Mouse (Mus musculus): ENCODE data around the gene Plp2. TPM values are rescaled to one million over a fixed set of nuclear protein-coding genes. Genes with fewer than 3 reads are reported as not detected.

Gene Plp2
- polyA plus RNA-seq, 2 experiments = 196 to 201 TPM

DNA sequence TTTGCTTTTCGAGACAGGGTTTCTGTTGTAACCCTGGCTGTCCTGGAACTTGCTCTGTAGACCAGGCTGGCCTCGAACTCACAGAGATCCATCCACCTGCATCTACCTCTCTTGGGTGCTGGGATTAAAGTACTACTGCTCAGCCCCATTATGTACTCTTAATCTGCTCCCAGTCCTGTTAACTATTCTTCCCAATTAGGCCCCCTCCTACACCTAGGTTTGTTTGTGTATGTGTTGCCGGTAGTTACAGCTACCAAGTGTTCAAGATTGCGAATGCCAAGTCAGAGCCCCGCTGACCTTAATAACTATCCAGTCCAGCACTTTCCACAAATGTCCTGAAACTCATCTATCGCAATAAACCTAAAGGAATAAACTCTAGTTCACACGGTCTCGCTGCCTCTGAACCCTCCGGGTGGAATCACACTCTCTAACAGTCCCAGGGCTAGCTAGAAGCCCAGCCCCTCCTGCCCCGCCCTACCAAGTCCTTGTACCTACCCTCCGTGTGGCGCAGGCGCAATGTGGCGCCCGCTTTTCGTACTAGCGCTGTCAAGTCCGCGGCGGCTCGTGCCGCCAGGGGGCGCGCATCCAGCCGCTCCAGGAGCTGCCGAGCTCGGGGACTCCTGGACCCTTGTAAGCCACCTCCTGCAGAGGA lies 8.3 kb upstream of the Plp2 start:
- 15% methylated on average over 25 of the region's 27 CpGs for WGBS
- DNase-seq (ENCODE audit: low spot score) (peak; percentile 90), ATAC-seq (ENCODE audit: low FRiP score, low read depth) (peak; percentile 91)
- Histone ChIP-seq H3K36me3 (ENCODE audit: control insufficient read depth, insufficient read depth, low read length) (no peaks in the 10 kb centered on the region), H3K9ac (ENCODE audit: low read depth, low read length, severe bottlenecking) (no peak overlapping the region; the same call in 1 of the 2 replicates), H3K27me3 (ENCODE audit: control insufficient read depth, insufficient read depth, low read length) (no peaks in the 10 kb centered on the region), H3K4me1 (ENCODE audit: control insufficient read depth, insufficient read depth, low read length) (no peaks in the 10 kb centered on the region), H3K27ac (replicated peaks; ENCODE audit: low read depth, low read length) (no peak overlapping the region), H3K4me3 (replicated peaks; ENCODE audit: low read length) (peak overlapping the region; percentile 29), H3K4me2 (replicated peaks; ENCODE audit: low read depth, low read length, severe bottlenecking) (peak overlapping the region; percentile 43), H3K9me3 (ENCODE audit: control insufficient read depth, low read length) (no peaks in the 10 kb centered on the region)
- no peak for TF ChIP-seq POLR2A (IDR thresholded peaks at IDR 0.05; ENCODE audit: borderline replicate concordance, extremely low read depth, insufficient read depth, insufficient read length)

DNA sequence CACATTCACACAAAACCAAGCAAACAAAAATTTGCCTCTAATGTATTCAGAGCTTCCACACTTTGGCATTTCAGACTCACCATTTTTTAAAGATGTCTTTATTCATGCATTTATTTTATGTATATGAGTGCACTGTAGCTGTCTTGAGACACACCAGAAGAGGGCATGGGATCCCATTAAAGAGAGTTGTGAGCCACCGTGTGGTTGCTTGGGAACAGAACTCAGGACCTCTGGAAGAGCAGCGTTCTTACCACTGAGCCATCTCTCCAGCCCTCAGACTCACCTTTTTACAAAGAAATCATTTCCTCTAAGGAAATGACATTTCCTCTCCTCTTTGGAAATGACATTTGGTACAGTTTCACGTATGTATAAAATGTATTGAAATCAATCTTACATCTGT lies 7.8 kb upstream of the Plp2 start:
- Histone ChIP-seq H3K36me3 (ENCODE audit: control insufficient read depth, insufficient read depth, low read length) (no peaks in the 10 kb centered on the region), H3K4me1 (ENCODE audit: control insufficient read depth, insufficient read depth, low read length) (no peaks in the 10 kb centered on the region), H3K27me3 (ENCODE audit: control insufficient read depth, insufficient read depth, low read length) (no peaks in the 10 kb centered on the region), H3K9me3 (ENCODE audit: control insufficient read depth, low read length) (no peaks in the 10 kb centered on the region), H3K4me2 (replicated peaks; ENCODE audit: low read depth, low read length, severe bottlenecking) (no peak overlapping the region), H3K9ac (ENCODE audit: low read depth, low read length, severe bottlenecking) (no peak overlapping the region), H3K27ac (replicated peaks; ENCODE audit: low read depth, low read length) (no peak overlapping the region), H3K4me3 (replicated peaks; ENCODE audit: low read length) (no peak overlapping the region)
- no peak for TF ChIP-seq POLR2A (IDR thresholded peaks at IDR 0.05; ENCODE audit: borderline replicate concordance, extremely low read depth, insufficient read depth, insufficient read length)
- no peak for DNase-seq (ENCODE audit: low spot score)
- 48% methylated on average over 3 of the region's 3 CpGs for WGBS
- ATAC-seq (ENCODE audit: low FRiP score, low read depth) = no peak

DNA sequence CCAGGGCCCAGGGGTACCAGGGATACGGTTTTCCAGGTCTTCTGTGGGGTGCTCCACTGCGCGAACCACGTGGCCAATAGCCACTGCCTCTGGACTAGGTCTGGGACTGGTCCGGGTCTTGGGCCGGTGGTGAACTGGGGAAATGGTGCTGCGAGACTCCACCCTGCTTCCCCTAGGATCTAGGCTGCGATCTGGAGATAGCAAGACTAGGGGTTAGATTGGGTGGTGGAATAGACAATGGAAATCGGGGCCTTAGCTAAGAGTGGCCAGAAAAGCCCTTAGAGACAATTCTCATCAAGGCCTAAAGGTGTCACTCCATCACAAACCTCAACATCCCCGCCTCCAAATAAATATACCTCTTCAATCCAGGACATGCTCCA lies 3.8 kb upstream of the Plp2 start:
- ATAC-seq (ENCODE audit: low FRiP score, low read depth) = no peak
- Histone ChIP-seq H3K27ac (replicated peaks; ENCODE audit: low read depth, low read length) (peak overlapping the region; percentile 73; the same call in 1 of the 2 replicates), H3K9me3 (ENCODE audit: control insufficient read depth, low read length) (no peaks in the 10 kb centered on the region), H3K27me3 (ENCODE audit: control insufficient read depth, insufficient read depth, low read length) (no peaks in the 10 kb centered on the region), H3K4me2 (replicated peaks; ENCODE audit: low read depth, low read length, severe bottlenecking) (peak overlapping the region; percentile 47), H3K4me1 (ENCODE audit: control insufficient read depth, insufficient read depth, low read length) (peaks cover 9% of the 10 kb centered on the region; the same call in 1 of the 2 replicates), H3K9ac (ENCODE audit: low read depth, low read length, severe bottlenecking) (peak overlapping the region; percentile 7; the same call in 1 of the 2 replicates), H3K4me3 (replicated peaks; ENCODE audit: low read length) (peak overlapping the region; percentile 24), H3K36me3 (ENCODE audit: control insufficient read depth, insufficient read depth, low read length) (no peaks in the 10 kb centered on the region)
- TF ChIP-seq POLR2A (IDR thresholded peaks at IDR 0.05; ENCODE audit: borderline replicate concordance, extremely low read depth, insufficient read depth, insufficient read length) = no peak
- WGBS = 40% methylated on average over 10 of the region's 10 CpGs
- no peak for DNase-seq (ENCODE audit: low spot score)

DNA sequence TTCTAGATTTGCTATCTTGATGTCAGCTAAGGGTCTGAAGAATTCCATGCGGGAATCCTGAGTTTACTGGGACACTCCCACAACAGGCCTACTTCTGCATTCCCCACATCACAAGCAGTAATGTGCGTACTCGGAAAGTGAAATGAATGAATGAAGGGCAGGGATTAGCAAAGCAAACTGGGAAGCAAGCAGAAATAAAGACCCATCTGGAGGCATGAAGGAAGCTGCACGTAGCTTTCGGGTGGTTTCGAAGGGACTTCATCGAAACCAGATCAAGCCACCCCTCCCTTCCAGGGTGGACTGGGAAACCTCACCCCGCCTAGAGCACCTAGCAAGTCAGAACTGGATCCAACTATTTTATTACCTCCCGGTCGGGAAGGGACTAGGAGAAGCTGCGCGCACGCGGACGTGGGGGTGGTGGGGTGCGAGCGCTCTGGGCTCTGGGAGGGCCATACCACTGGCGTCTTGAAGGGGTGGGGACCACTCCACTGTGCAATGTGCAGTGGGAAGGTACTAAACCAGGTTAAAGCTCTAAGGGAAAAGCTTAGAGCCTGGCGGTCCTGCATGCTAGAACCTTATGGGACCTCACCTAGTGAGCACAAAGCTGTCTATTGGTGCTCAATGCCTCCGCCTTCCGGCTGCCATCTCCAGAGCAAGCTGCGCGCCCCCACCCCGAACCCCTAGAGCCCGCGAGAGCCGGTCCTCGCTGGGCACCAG lies 3.3 kb upstream of the Plp2 start:
- H3K36me3 ChIP-seq (ENCODE audit: control insufficient read depth, insufficient read depth, low read length) = no peaks in the 10 kb centered on the region
- H3K9me3 ChIP-seq (ENCODE audit: control insufficient read depth, low read length) = no peaks in the 10 kb centered on the region
- WGBS = 33% methylated on average over 22 of the region's 28 CpGs
- peak overlapping the region; percentile 73 for H3K27ac ChIP-seq (replicated peaks; ENCODE audit: low read depth, low read length)
- no peak for TF ChIP-seq POLR2A (IDR thresholded peaks at IDR 0.05; ENCODE audit: borderline replicate concordance, extremely low read depth, insufficient read depth, insufficient read length)
- peak overlapping the region; percentile 47 for H3K4me2 ChIP-seq (replicated peaks; ENCODE audit: low read depth, low read length, severe bottlenecking)
- peak; percentile 42 for DNase-seq (ENCODE audit: low spot score)
- peak overlapping the region; percentile 24 for H3K4me3 ChIP-seq (replicated peaks; ENCODE audit: low read length)
- ATAC-seq (ENCODE audit: low FRiP score, low read depth) = peak; percentile 19; the same call in 1 of the 2 replicates
- H3K27me3 ChIP-seq (ENCODE audit: control insufficient read depth, insufficient read depth, low read length) = no peaks in the 10 kb centered on the region
- H3K4me1 ChIP-seq (ENCODE audit: control insufficient read depth, insufficient read depth, low read length) = peaks cover 9% of the 10 kb centered on the region; the same call in 1 of the 2 replicates
- H3K9ac ChIP-seq (ENCODE audit: low read depth, low read length, severe bottlenecking) = peak overlapping the region; percentile 7; the same call in 1 of the 2 replicates

DNA sequence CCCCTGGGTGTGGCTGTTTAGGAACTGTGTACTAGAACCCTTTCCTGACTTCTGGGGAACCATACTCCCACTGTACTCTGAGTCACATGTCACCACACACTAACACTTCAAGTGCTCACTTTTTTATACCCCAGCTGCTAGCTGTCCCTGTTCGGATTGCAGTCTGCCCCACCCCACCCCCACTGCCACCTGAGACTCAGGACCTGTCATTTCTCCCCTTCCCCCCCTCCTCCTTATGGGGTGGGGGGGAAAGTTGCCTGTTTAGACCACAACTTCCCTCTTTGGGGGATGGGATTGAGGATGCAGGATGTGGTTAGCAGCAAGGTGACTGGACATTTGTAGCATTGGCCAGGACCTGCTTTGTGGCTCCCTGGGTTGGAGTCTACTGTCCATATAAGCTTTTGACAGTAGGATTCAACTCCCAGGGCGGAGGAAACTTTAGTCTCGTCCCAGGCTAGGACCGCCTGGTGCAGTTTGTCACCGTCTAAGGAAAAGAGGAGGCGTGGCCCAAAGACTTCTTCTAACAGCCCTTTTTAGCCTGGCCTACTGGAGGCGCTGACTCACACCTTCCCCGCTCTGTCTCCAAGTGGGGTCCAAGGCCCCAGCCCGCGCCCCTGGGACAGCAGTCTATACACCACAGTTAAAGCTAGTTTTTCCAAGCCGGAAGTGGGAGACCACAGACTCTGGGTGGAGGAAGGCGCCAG lies 2.5 kb upstream of the Plp2 start:
- ATAC-seq (ENCODE audit: low FRiP score, low read depth) = peak; percentile 19; the same call in 1 of the 2 replicates
- peak; percentile 58 for DNase-seq (ENCODE audit: low spot score)
- H3K4me2 ChIP-seq (replicated peaks; ENCODE audit: low read depth, low read length, severe bottlenecking) = peak overlapping the region; percentile 47
- H3K27ac ChIP-seq (replicated peaks; ENCODE audit: low read depth, low read length) = peak overlapping the region; percentile 73
- WGBS = 44% methylated on average over 12 of the region's 12 CpGs
- H3K27me3 ChIP-seq (ENCODE audit: control insufficient read depth, insufficient read depth, low read length) = no peaks in the 10 kb centered on the region
- H3K9ac ChIP-seq (ENCODE audit: low read depth, low read length, severe bottlenecking) = no peak overlapping the region
- no peaks in the 10 kb centered on the region for H3K36me3 ChIP-seq (ENCODE audit: control insufficient read depth, insufficient read depth, low read length)
- peak overlapping the region; percentile 24 for H3K4me3 ChIP-seq (replicated peaks; ENCODE audit: low read length)
- no peaks in the 10 kb centered on the region for H3K9me3 ChIP-seq (ENCODE audit: control insufficient read depth, low read length)
- H3K4me1 ChIP-seq (ENCODE audit: control insufficient read depth, insufficient read depth, low read length) = peaks cover 9% of the 10 kb centered on the region; the same call in 1 of the 2 replicates
- no peak for TF ChIP-seq POLR2A (IDR thresholded peaks at IDR 0.05; ENCODE audit: borderline replicate concordance, extremely low read depth, insufficient read depth, insufficient read length)
